9 mouse cellular contexts compared by ENCODE assay signal in genomic region chr8:120404609-120405036, GRCm38 (mm10).
DNase-seq lines count a peak whose midpoint lies in the region; ATAC-seq lines count a peak whose summit lies in the region.
"Had no signal": no experiment of that assay in that cellular context is flagged by ENCODE, and none has a peak within 500 bp of the region (broad histone marks: within the 10 kb centered on the region; RNA-seq: fewer than 3 reads in every experiment).

No protein-coding gene starts in this region.

- peaks cover 52% of the 10 kb centered on the region for H3K4me1 ChIP-seq in midbrain, embryonic 12.5 days
- peaks cover 50% of the 10 kb centered on the region for H3K4me1 ChIP-seq in midbrain, embryonic 13.5 days (replicated peaks)
- H3K4me1 ChIP-seq in forebrain, embryonic 14.5 days (ENCODE audit: control insufficient read depth, insufficient read depth, low read length), result peaks cover 35% of the 10 kb centered on the region

- H3K27ac ChIP-seq in midbrain, embryonic 12.5 days (replicated peaks), result peak overlapping the region; percentile 40; the same call in 1 of the 2 replicates
- H3K27ac ChIP-seq in midbrain, embryonic 13.5 days, result no peak overlapping the region
- H3K27ac ChIP-seq in forebrain, embryonic 14.5 days (ENCODE audit: low read depth, low read length), result peak overlapping the region; percentile 35
- H3K27ac ChIP-seq: embryonic facial prominence, embryonic 15.5 days; limb, embryonic 15.5 days had no signal

- H3K4me3 ChIP-seq in midbrain, embryonic 12.5 days, result no peak overlapping the region
- H3K4me3 ChIP-seq in midbrain, embryonic 13.5 days (replicated peaks), result no peak overlapping the region
- no peak overlapping the region for H3K4me3 ChIP-seq in forebrain, embryonic 14.5 days (ENCODE audit: low read depth, low read length)
- H3K4me3 ChIP-seq: embryonic facial prominence, embryonic 15.5 days; limb, embryonic 15.5 days had no signal

- WGBS in midbrain, embryonic 12.5 days, result 41% methylated on average over 7 of the region's 7 CpGs
- WGBS in midbrain, embryonic 13.5 days, result 40% methylated on average over 7 of the region's 7 CpGs
- WGBS in forebrain, embryonic 14.5 days, result 11% methylated on average over 7 of the region's 7 CpGs

- peak; percentile 58 for DNase-seq in adrenal gland, postnatal 25 days
- peak; percentile 86 for DNase-seq in forebrain, embryonic 14.5 days (ENCODE audit: low spot score)
- peak; percentile 52 for DNase-seq in kidney, postnatal 14 days
- peak; percentile 24 to 55 for DNase-seq in monocyte, adult 2 months (ENCODE audit: low read depth in 1 of 2, low spot score in 2 of 2)
- no peak for DNase-seq in urinary bladder, postnatal 14 days (ENCODE audit: low spot score)

- H3K27me3 ChIP-seq in midbrain, embryonic 12.5 days, result peaks cover 22% of the 10 kb centered on the region
- H3K27me3 ChIP-seq in midbrain, embryonic 13.5 days, result peaks cover 16% of the 10 kb centered on the region; the same call in 1 of the 2 replicates
- no peaks in the 10 kb centered on the region for H3K27me3 ChIP-seq in forebrain, embryonic 14.5 days (replicated peaks; ENCODE audit: control insufficient read depth, insufficient read depth, low read length)
- H3K27me3 ChIP-seq: embryonic facial prominence, embryonic 15.5 days; limb, embryonic 15.5 days had no signal

- H3K9me3 ChIP-seq in midbrain, embryonic 12.5 days, result no peaks in the 10 kb centered on the region
- no peaks in the 10 kb centered on the region for H3K9me3 ChIP-seq in midbrain, embryonic 13.5 days
- H3K9me3 ChIP-seq in forebrain, embryonic 14.5 days (replicated peaks; ENCODE audit: control insufficient read depth, low read length), result no peaks in the 10 kb centered on the region
- H3K9me3 ChIP-seq: embryonic facial prominence, embryonic 15.5 days; limb, embryonic 15.5 days had no signal

- H3K9ac ChIP-seq in midbrain, embryonic 12.5 days (replicated peaks), result no peak overlapping the region
- no peak overlapping the region for H3K9ac ChIP-seq in midbrain, embryonic 13.5 days (replicated peaks)
- H3K9ac ChIP-seq in forebrain, embryonic 14.5 days (ENCODE audit: low read length), result no peak overlapping the region
- H3K9ac ChIP-seq: embryonic facial prominence, embryonic 15.5 days; limb, embryonic 15.5 days had no signal

- H3K36me3 ChIP-seq in midbrain, embryonic 12.5 days, result no peaks in the 10 kb centered on the region
- no peaks in the 10 kb centered on the region for H3K36me3 ChIP-seq in midbrain, embryonic 13.5 days
- no peaks in the 10 kb centered on the region for H3K36me3 ChIP-seq in forebrain, embryonic 14.5 days (ENCODE audit: control insufficient read depth, insufficient read depth, low read length)
- H3K36me3 ChIP-seq: embryonic facial prominence, embryonic 15.5 days; limb, embryonic 15.5 days had no signal

- no peak for ATAC-seq in midbrain, embryonic 12.5 days (ENCODE audit: low FRiP score, low read depth)
- ATAC-seq in midbrain, embryonic 13.5 days, result no peak
- peak; percentile 81 for ATAC-seq in forebrain, embryonic 14.5 days

- H3K4me2 ChIP-seq in midbrain, embryonic 12.5 days (replicated peaks), result no peak overlapping the region
- H3K4me2 ChIP-seq in midbrain, embryonic 13.5 days (replicated peaks), result no peak overlapping the region
- no peak overlapping the region for H3K4me2 ChIP-seq in forebrain, embryonic 14.5 days (ENCODE audit: low read length)
- H3K4me2 ChIP-seq: embryonic facial prominence, embryonic 15.5 days; limb, embryonic 15.5 days had no signal
